Mouse (Mus musculus) lung, adult 18-20 months (tissue): ENCODE measurements around the gene Fam171b.

ENCODE experiments used
- DNase-seq, 2 experiments: peaks; one replicate each; pipeline ENCODE4 v3.0.0; 2022; ENCODE audit warnings: mixed read lengths in 2 of 2

Fam171b gene

DNA sequence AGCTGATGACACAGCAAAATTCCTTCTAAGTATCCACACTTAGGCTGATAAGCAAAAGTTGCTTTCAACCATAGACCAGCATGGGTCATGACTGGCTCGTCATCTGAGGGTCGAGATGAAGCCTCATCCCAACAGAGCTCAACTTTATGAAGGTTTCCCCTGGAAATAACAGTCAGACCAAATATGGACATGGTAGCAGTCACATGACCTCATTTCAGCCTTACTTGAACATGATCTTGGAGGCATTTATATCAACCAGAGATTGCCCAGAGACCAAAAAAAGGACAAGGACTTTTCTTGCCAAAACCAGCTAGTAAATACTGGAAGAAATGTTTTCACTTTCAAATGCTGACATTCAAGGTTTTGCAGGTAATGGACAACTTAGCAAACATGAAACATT, 81.3 kb downstream of the Fam171b start:
- no peak for DNase-seq

DNA sequence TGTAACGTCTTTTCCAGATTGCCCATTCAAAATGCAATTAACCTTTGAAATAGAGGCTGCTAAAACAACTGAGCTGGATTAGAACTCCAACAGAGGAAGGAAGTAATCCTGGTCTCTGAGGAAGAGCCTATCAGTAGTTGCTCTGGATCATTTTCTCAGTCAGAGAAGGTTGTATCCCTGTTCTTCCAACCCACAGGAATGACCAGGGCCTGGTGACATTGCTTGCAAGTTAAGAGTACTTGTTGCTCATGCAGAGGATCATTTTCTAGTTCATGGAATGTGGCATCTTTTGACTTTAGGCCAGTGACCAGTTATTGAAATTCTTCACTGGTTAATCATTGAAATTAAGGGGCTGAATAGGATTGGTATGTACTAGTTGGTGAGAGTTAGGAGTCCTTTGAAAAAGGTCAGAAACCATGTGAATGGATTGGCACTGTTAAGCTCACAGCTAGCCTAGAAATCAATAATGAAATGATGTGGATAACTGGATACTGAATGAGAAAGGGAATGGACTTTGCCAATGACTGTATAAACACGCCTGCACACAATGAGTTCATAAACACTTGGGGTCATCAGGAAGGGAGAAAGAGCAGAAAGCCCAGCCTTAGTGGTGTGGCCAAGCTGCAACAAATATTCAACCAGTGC, 89.6 kb downstream of the Fam171b start:
- DNase-seq: no peak

DNA sequence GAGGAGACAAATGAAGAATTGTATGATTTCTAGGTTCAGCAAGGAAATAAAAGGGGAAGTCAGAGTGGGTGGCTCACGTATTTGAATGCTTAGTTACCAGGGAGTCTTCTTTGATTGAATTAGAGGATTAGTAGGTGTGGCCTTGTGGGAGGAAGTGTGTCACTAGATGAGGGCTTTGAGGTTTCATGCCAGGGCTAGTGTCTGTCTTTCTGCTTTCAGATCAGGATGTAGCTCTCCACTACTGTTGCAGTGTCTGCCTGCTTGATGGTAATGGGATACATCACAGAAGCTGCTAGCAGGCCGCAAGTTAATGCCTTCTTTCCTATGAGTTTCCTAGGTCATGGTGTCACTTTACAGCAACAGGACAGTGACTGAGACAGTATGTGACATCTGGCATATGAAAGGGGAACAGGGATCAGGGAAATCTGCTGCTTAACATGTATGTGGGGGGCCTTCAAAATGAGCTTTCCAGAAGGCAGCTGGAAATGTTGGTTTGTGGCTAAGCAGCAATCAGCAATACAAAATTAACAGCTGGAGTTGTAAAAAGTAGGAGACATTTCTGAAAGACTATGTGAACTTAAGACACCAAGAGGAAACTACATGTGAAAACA, 117.1 kb downstream of the Fam171b start:
- no peak for DNase-seq
